14 mouse cellular contexts compared by ENCODE assay signal in the genomic region with DNA sequence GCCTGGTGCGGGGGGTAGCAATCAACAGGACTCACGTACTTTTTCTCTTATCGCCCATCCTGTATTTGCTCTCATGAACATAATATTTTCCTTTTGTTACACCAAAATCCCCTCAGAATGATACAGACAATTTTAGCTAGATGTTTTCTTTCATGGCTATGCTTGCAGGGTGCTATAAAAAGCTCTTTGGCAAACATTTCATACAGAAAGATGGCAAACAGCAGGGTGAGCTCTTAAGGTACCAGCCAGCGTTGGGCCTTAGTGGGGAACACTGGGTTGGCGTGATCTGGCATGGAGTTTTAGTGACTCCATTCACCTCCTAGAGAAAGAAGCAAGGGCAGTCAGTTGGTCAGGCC.
DNase-seq lines count a peak whose midpoint lies in the region; ATAC-seq and TF ChIP-seq lines count a peak whose summit lies in the region.
"Had no signal": no experiment of that assay in that cellular context is flagged by ENCODE, and none has a peak within 500 bp of the region (broad histone marks: within the 10 kb centered on the region; RNA-seq: fewer than 3 reads in every experiment).

No protein-coding gene starts in this region.

- 64% methylated on average over 5 of the region's 5 CpGs for WGBS in embryonic facial prominence, embryonic 12.5 days
- WGBS in forebrain, embryonic 15.5 days = 28% methylated on average over 5 of the region's 5 CpGs
- WGBS in hindbrain, postnatal 0 days = 60% methylated on average over 5 of the region's 5 CpGs
- WGBS in midbrain, postnatal 0 days = 31% methylated on average over 5 of the region's 5 CpGs

- 0 out of 2 replicates have a peak, but pooled peaks cover 3% of the 10 kb centered on the region for H3K27me3 ChIP-seq in embryonic facial prominence, embryonic 12.5 days
- no peaks in the 10 kb centered on the region for H3K27me3 ChIP-seq in forebrain, embryonic 15.5 days
- H3K27me3 ChIP-seq in hindbrain, postnatal 0 days (ENCODE audit: insufficient read depth, low read length) = no peaks in the 10 kb centered on the region
- H3K27me3 ChIP-seq in midbrain, postnatal 0 days (ENCODE audit: insufficient read depth, low read length) = no peaks in the 10 kb centered on the region
- H3K27me3 ChIP-seq: CH12.LX; liver, embryonic 15.5 days had no signal

- H3K4me1 ChIP-seq in embryonic facial prominence, embryonic 12.5 days = peaks cover 18% of the 10 kb centered on the region
- peaks cover 35% of the 10 kb centered on the region for H3K4me1 ChIP-seq in forebrain, embryonic 15.5 days
- H3K4me1 ChIP-seq in hindbrain, postnatal 0 days (ENCODE audit: insufficient read depth, low read length) = peaks cover 16% of the 10 kb centered on the region
- peaks cover 24% of the 10 kb centered on the region for H3K4me1 ChIP-seq in midbrain, postnatal 0 days (ENCODE audit: insufficient read depth, low read length)

- intact Hi-C loops in left cerebral cortex, postnatal 10 days (cut with DNase I) = no loop called here

- no peak for TF ChIP-seq CTCF in hindbrain, postnatal 0 days (IDR thresholded peaks at IDR 0.05; ENCODE audit: low read depth)
- no peak for TF ChIP-seq CTCF in midbrain, postnatal 0 days (IDR thresholded peaks at IDR 0.05)

- 0 out of 2 replicates have a peak overlapping the region, but pooled peaks have one; percentile 5 for H3K27ac ChIP-seq in embryonic facial prominence, embryonic 12.5 days
- H3K27ac ChIP-seq in forebrain, embryonic 15.5 days (replicated peaks) = peak overlapping the region; percentile 88
- H3K27ac ChIP-seq in hindbrain, postnatal 0 days = peak overlapping the region; percentile 62; the same call in 1 of the 2 replicates
- peak overlapping the region; percentile 79 for H3K27ac ChIP-seq in midbrain, postnatal 0 days (ENCODE audit: low read depth, low read length)
- H3K27ac ChIP-seq: liver, embryonic 15.5 days had no signal

- H3K9me3 ChIP-seq in embryonic facial prominence, embryonic 12.5 days = no peaks in the 10 kb centered on the region
- no peaks in the 10 kb centered on the region for H3K9me3 ChIP-seq in forebrain, embryonic 15.5 days
- H3K9me3 ChIP-seq in hindbrain, postnatal 0 days (ENCODE audit: low read length) = no peaks in the 10 kb centered on the region
- no peaks in the 10 kb centered on the region for H3K9me3 ChIP-seq in midbrain, postnatal 0 days (ENCODE audit: low read length)
- H3K9me3 ChIP-seq: liver, embryonic 15.5 days had no signal

- no peaks in the 10 kb centered on the region for H3K36me3 ChIP-seq in embryonic facial prominence, embryonic 12.5 days
- peaks cover 7% of the 10 kb centered on the region; the same call in 1 of the 2 replicates for H3K36me3 ChIP-seq in forebrain, embryonic 15.5 days
- H3K36me3 ChIP-seq in hindbrain, postnatal 0 days (ENCODE audit: insufficient read depth, low read length) = no peaks in the 10 kb centered on the region
- peaks cover 20% of the 10 kb centered on the region for H3K36me3 ChIP-seq in midbrain, postnatal 0 days (ENCODE audit: insufficient read depth, low read length)
- H3K36me3 ChIP-seq: liver, embryonic 15.5 days had no signal

- no peak overlapping the region for H3K9ac ChIP-seq in embryonic facial prominence, embryonic 12.5 days
- peak overlapping the region; percentile 34 for H3K9ac ChIP-seq in forebrain, embryonic 15.5 days (replicated peaks)
- 0 out of 2 replicates have a peak overlapping the region, but pooled peaks have one; percentile 22 for H3K9ac ChIP-seq in hindbrain, postnatal 0 days (replicated peaks; ENCODE audit: low read length)
- no peak overlapping the region for H3K9ac ChIP-seq in midbrain, postnatal 0 days (replicated peaks; ENCODE audit: low read length, poor library complexity, severe bottlenecking)
- H3K9ac ChIP-seq: liver, embryonic 15.5 days had no signal

- DNase-seq in hindbrain, postnatal 0 days (ENCODE audit: low spot score) = no peak
- DNase-seq in midbrain, postnatal 0 days (ENCODE audit: low spot score) = no peak
- no peak for DNase-seq in kidney, adult 11 months
- DNase-seq in left cerebral cortex, postnatal 10 days (ENCODE audit: extremely low spot score in 1 of 2, low spot score in 2 of 2) = no peak
- DNase-seq in urinary bladder, postnatal 25 days (ENCODE audit: low spot score) = no peak
- DNase-seq: cerebellum, adult 8-10 months; gastrocnemius, postnatal 10 days; heart, postnatal 14 days; thymus, adult 18-20 months had no signal

- H3K4me3 ChIP-seq in embryonic facial prominence, embryonic 12.5 days = no peak overlapping the region
- no peak overlapping the region for H3K4me3 ChIP-seq in forebrain, embryonic 15.5 days
- H3K4me3 ChIP-seq in hindbrain, postnatal 0 days (ENCODE audit: low read length) = no peak overlapping the region
- no peak overlapping the region for H3K4me3 ChIP-seq in midbrain, postnatal 0 days (ENCODE audit: low read depth, low read length)
- H3K4me3 ChIP-seq: liver, embryonic 15.5 days had no signal

- H3K4me2 ChIP-seq in embryonic facial prominence, embryonic 12.5 days (replicated peaks) = no peak overlapping the region
- no peak overlapping the region for H3K4me2 ChIP-seq in forebrain, embryonic 15.5 days (replicated peaks)
- no peak overlapping the region for H3K4me2 ChIP-seq in hindbrain, postnatal 0 days (ENCODE audit: low read depth, low read length)
- no peak overlapping the region for H3K4me2 ChIP-seq in midbrain, postnatal 0 days (ENCODE audit: low read depth, low read length, poor library complexity, severe bottlenecking)
- H3K4me2 ChIP-seq: liver, embryonic 15.5 days had no signal

- no peak for ATAC-seq in embryonic facial prominence, embryonic 12.5 days (ENCODE audit: insufficient number of reproducible peaks, insufficient read depth, low FRiP score, low TSS enrichment)
- no peak for ATAC-seq in forebrain, embryonic 15.5 days (replicated peaks)
- ATAC-seq in hindbrain, postnatal 0 days = no peak
- no peak for ATAC-seq in midbrain, postnatal 0 days (ENCODE audit: low FRiP score)
- ATAC-seq: intestine, embryonic 16.5 days had no signal

Comparison
In these comparisons a context has a peak if more than half of its experiments do, and no peak if none do; other contexts are left out.
1. H3K27ac ChIP-seq: peak in every context shown above with its lines; median percentile 88 in forebrain, embryonic 15.5 days; 79 in midbrain, postnatal 0 days; 62 in hindbrain, postnatal 0 days; 5 in embryonic facial prominence, embryonic 12.5 days.
2. H3K9ac ChIP-seq: peak in forebrain, embryonic 15.5 days (single experiment) and hindbrain, postnatal 0 days (single experiment); none in embryonic facial prominence, embryonic 12.5 days (single experiment) and midbrain, postnatal 0 days (single experiment).